Mouse (Mus musculus) midbrain, postnatal 0 days (tissue): Measurements from ENCODE around the gene Csdc2. TPM values are rescaled to one million over a fixed set of nuclear protein-coding genes. Genes with fewer than 3 reads are reported as not detected.

Source experiments
- ATAC-seq: fragments of 200-750 bp; cut with Nextera tagmentation; 2 replicates; pipeline ENCODE4 v1.8.0; 2017; ENCODE audit warnings: moderate number of reproducible peaks, mild to moderate bottlenecking, moderate TSS enrichment, moderate library complexity; ENCODE audit not compliant: low FRiP score
- DNase-seq: peaks from one replicate; pipeline ENCODE4 v3.0.0-alpha.2; 2015; ENCODE audit warnings: low spot score
- H3K27ac ChIP-seq: fragments of 300-500 bp; sonication (generic); 2 replicates; pipeline ENCODE4 v1.5.1; 2014; ENCODE audit warnings: low read depth, mild to moderate bottlenecking, low read length, mixed read lengths
- H3K27me3 ChIP-seq: fragments of 300-500 bp; sonication (generic); 2 replicates; pipeline ENCODE4 v1.6.1; 2014; ENCODE audit warnings: low read length, control low read depth, mixed read lengths; ENCODE audit not compliant: insufficient read depth
- H3K36me3 ChIP-seq: fragments of 300-500 bp; sonication (generic); 2 replicates; pipeline ENCODE4 v1.6.1; 2014; ENCODE audit warnings: low read length, control low read depth, mixed read lengths; ENCODE audit not compliant: insufficient read depth
- H3K4me1 ChIP-seq: fragments of 300-500 bp; sonication (generic); 2 replicates; pipeline ENCODE4 v1.6.1; 2014; ENCODE audit warnings: mild to moderate bottlenecking, control low read depth, antibody characterized with exemption, low read length, mixed read lengths; ENCODE audit not compliant: insufficient read depth
- H3K4me2 ChIP-seq: fragments of 300-500 bp; sonication (generic); 2 replicates; pipeline ENCODE4 v1.6.1; 2014; ENCODE audit warnings: low read depth, mild to moderate bottlenecking, low read length, mixed read lengths; ENCODE audit not compliant: poor library complexity, severe bottlenecking
- H3K4me3 ChIP-seq: fragments of 300-500 bp; sonication (generic); 2 replicates; pipeline ENCODE4 v1.5.1; 2014; ENCODE audit warnings: low read depth, mild to moderate bottlenecking, low read length, moderate library complexity
- H3K9ac ChIP-seq: fragments of 300-500 bp; sonication (generic); replicated peaks from 2 replicates; pipeline ENCODE4 v1.6.1; 2014; ENCODE audit warnings: mild to moderate bottlenecking, low read length, moderate library complexity, mixed read lengths; ENCODE audit not compliant: poor library complexity, severe bottlenecking
- H3K9me3 ChIP-seq: fragments of 300-500 bp; sonication (generic); 2 replicates; pipeline ENCODE4 v1.6.1; 2016; ENCODE audit warnings: low read length, control low read depth
- CTCF ChIP-seq: IDR thresholded peaks from 2 replicates; pipeline ENCODE4 v1.5.1; 2016; ENCODE audit warnings: antibody characterized with exemption, mild to moderate bottlenecking
- whole genome bisulfite sequencing: fragments of 180-500 bp; shearing (Covaris S2); extraction: QIAGEN DNeasy Blood & Tissue Kit; methylation state at CpG from one replicate; pipeline ENCODE4 v1.1.7; 2014; 5-methylcytosine and 5-hydroxymethylcytosine counted together
- polyA plus RNA-seq: library from polyadenylated mRNA; unstranded; fragments of >200 nt; fragmentation: Nextera tagmentation; extraction: Ambion mirVana; gene quantifications from 2 replicates; pipeline ENCODE4 v1.2.1, GENCODE M21; 2015
- total RNA-seq: library from RNA; depleted of rRNA; stranded (reverse); fragments of >200 nt; gene quantifications from 2 replicates; pipeline ENCODE4 v1.2.3, GENCODE M21; 2014

The Csdc2 gene
- total and polyA plus RNA-seq, 2 experiments from 2014 or later: 196 to 323 TPM

GRCm38 (mm10) chr15:81980321-81980720 lies 43.8 kb downstream of the Csdc2 start, which contains the start of gene 1700029P11Rik:
Gene 1700029P11Rik (plus strand): TSS chr15:81980540.
- no peak for TF ChIP-seq CTCF
- WGBS: 95% methylated on average over 23 of the region's 23 CpGs
- Histone ChIP-seq H3K27me3 (no peaks in the 10 kb centered on the region), H3K27ac (no peak within 1 kb of the TSS), H3K4me2 (no peak within 1 kb of the TSS), H3K9ac (no peak within 1 kb of the TSS), H3K4me3 (no peak within 1 kb of the TSS), H3K36me3 (no peaks in the 10 kb centered on the region), H3K4me1 (no peaks in the 10 kb centered on the region), H3K9me3 (no peaks in the 10 kb centered on the region)
- ATAC-seq (no peak), DNase-seq (no peak)

GRCm38 (mm10) chr15:81982173-81982572 lies 45.6 kb downstream of the Csdc2 start:
- DNase-seq (no peak), ATAC-seq (no peak)
- Histone ChIP-seq H3K36me3 (no peaks in the 10 kb centered on the region), H3K9ac (no peak overlapping the region), H3K27ac (no peak overlapping the region), H3K4me3 (no peak overlapping the region), H3K4me1 (no peaks in the 10 kb centered on the region), H3K27me3 (no peaks in the 10 kb centered on the region), H3K4me2 (no peak overlapping the region), H3K9me3 (no peaks in the 10 kb centered on the region)
- WGBS: 61% methylated on average over 1 of the region's 1 CpGs
- TF ChIP-seq CTCF: no peak

- Histone ChIP-seq H3K9ac (no peak overlapping the region), H3K4me1 (no peaks in the 10 kb centered on the region), H3K9me3 (no peaks in the 10 kb centered on the region), H3K36me3 (no peaks in the 10 kb centered on the region), H3K27ac (0 out of 2 replicates have a peak overlapping the region, but pooled peaks have one; percentile 38), H3K4me2 (no peak overlapping the region), H3K4me3 (no peak overlapping the region), H3K27me3 (no peaks in the 10 kb centered on the region)
- WGBS: 53% methylated on average over 2 of the region's 2 CpGs
- DNase-seq (peak; percentile 44), ATAC-seq (0 out of 2 replicates have a peak, but pooled peaks have one; percentile 34)
- TF ChIP-seq CTCF: no peak
These were observed 49.0 kb downstream of the Csdc2 start for GRCm38 (mm10) chr15:81985267-81986161.

- WGBS: 81% methylated on average over 3 of the region's 3 CpGs
- Histone ChIP-seq H3K9ac (no peak within 1 kb of the TSS), H3K4me3 (no peak within 1 kb of the TSS), H3K36me3 (peaks cover under 1% of the 10 kb centered on the region), H3K4me2 (no peak within 1 kb of the TSS), H3K4me1 (no peaks in the 10 kb centered on the region), H3K27me3 (no peaks in the 10 kb centered on the region), H3K9me3 (no peaks in the 10 kb centered on the region), H3K27ac (no peak within 1 kb of the TSS)
- ATAC-seq (no peak), DNase-seq (no peak)
- no peak for TF ChIP-seq CTCF
These were observed 51.1 kb downstream of the Csdc2 start, which contains the start of gene Xrcc6 for GRCm38 (mm10) chr15:81987646-81988045. Gene Xrcc6 (plus strand): TSS chr15:81987835.

GRCm38 (mm10) chr15:81989371-81990062 lies 53.0 kb downstream of the Csdc2 start:
- 35% methylated on average over 11 of the region's 11 CpGs for WGBS
- Histone ChIP-seq H3K9me3 (no peaks in the 10 kb centered on the region), H3K27me3 (no peaks in the 10 kb centered on the region), H3K4me2 (no peak overlapping the region), H3K4me1 (no peaks in the 10 kb centered on the region), H3K27ac (no peak overlapping the region), H3K4me3 (no peak overlapping the region), H3K9ac (no peak overlapping the region), H3K36me3 (peaks cover 16% of the 10 kb centered on the region)
- TF ChIP-seq CTCF: peak; percentile 86
- DNase-seq (peak; percentile 96), ATAC-seq (peak; percentile 66; the same call in 1 of the 2 replicates)
